Mouse (Mus musculus) large intestine, adult 2 months (tissue): ENCODE measurements around the gene Eef2. TPM values are rescaled to one million over a fixed set of nuclear protein-coding genes. Genes with fewer than 3 reads are reported as not detected.
"Not testable (repeated sequence)": the region's sequence is repeated elsewhere in the genome, so short reads cannot be mapped to it uniquely, and the experiment has no call there.

Experiments
- DNase-seq: peaks from one replicate; pipeline ENCODE4 v3.0.0-alpha.2; 2012; ENCODE audit warnings: low read depth, low spot score
- WGBS: fragments of 180-500 bp; shearing (Covaris S2); methylation state at CpG from one replicate; pipeline ENCODE4 v1.1.7; 2018; 5-methylcytosine and 5-hydroxymethylcytosine counted together
- polyA plus RNA-seq: library from polyadenylated mRNA; depleted of rRNA; stranded (reverse); fragments of >200 nt; gene quantifications from 2 replicates; pipeline ENCODE4 v1.2.3, GENCODE M21; 2012

The Eef2 gene
- polyA plus RNA-seq, 1 experiment = 1,127 TPM

GRCm38 (mm10) chr10:81177958-81178712, 1.7 kb downstream of the Eef2 start:
- WGBS = 33% methylated on average over 14 of the region's 14 CpGs

GRCm38 (mm10) chr10:81178927-81179326, 2.5 kb downstream of the Eef2 start:
- 89% methylated on average over 11 of the region's 11 CpGs for WGBS
- DNase-seq = no peak

More at GRCm38 (mm10) chr10:81177958-81178712, 1.7 kb downstream of the Eef2 start:
- DNase-seq = no peak

GRCm38 (mm10) chr10:81179451-81180342, 3.3 kb downstream of the Eef2 start:
- WGBS = 83% methylated on average over 32 of the region's 32 CpGs
- no peak for DNase-seq

- DNase-seq = no peak
- WGBS = 92% methylated on average over 13 of the region's 13 CpGs
These were observed 4.5 kb downstream of the Eef2 start for GRCm38 (mm10) chr10:81180946-81181345.

- DNase-seq = not testable (repeated sequence)
- 86% methylated on average over 12 of the region's 12 CpGs for WGBS
These were observed 5.4 kb downstream of the Eef2 start for GRCm38 (mm10) chr10:81181860-81182259.

- DNase-seq = peak; percentile 98
- 4% methylated on average over 53 of the region's 53 CpGs for WGBS
These were observed 6.2 kb downstream of the Eef2 start, which contains the start of gene Dapk3 for GRCm38 (mm10) chr10:81182336-81183333. TSS of gene Dapk3 (plus strand) at chr10:81183005.

GRCm38 (mm10) chr10:81183805-81184204, 7.4 kb downstream of the Eef2 start, which contains the start of gene 4930442H23Rik:
TSS of gene 4930442H23Rik (minus strand) at chr10:81183849.
- WGBS = 78% methylated on average over 5 of the region's 5 CpGs
- DNase-seq = no peak

- no peak for DNase-seq
- 36% methylated on average over 4 of the region's 4 CpGs for WGBS
These were observed 8.3 kb downstream of the Eef2 start for GRCm38 (mm10) chr10:81184765-81185164.

- DNase-seq = no peak
- WGBS = 91% methylated on average over 9 of the region's 9 CpGs
These were observed 10.7 kb downstream of the Eef2 start for GRCm38 (mm10) chr10:81187161-81187560.

GRCm38 (mm10) chr10:81189821-81190220, 13.4 kb downstream of the Eef2 start:
- DNase-seq = no peak
- 88% methylated on average over 26 of the region's 26 CpGs for WGBS

GRCm38 (mm10) chr10:81190236-81190911, 13.9 kb downstream of the Eef2 start:
- no peak for DNase-seq
- 68% methylated on average over 31 of the region's 31 CpGs for WGBS

GRCm38 (mm10) chr10:81190912-81191321, 14.5 kb downstream of the Eef2 start:
- no peak for DNase-seq
- 51% methylated on average over 6 of the region's 6 CpGs for WGBS

GRCm38 (mm10) chr10:81191342-81191982, 15.0 kb downstream of the Eef2 start:
- 72% methylated on average over 18 of the region's 18 CpGs for WGBS
- DNase-seq = no peak

- under 1% methylated on average over 93 of the region's 93 CpGs for WGBS
These were observed 16.0 kb downstream of the Eef2 start for GRCm38 (mm10) chr10:81192270-81192967.

GRCm38 (mm10) chr10:81192968-81193501, 16.6 kb downstream of the Eef2 start:
- 2% methylated on average over 19 of the region's 19 CpGs for WGBS
- no peak for DNase-seq

More at GRCm38 (mm10) chr10:81192270-81192967, 16.0 kb downstream of the Eef2 start:
- no peak for DNase-seq

GRCm38 (mm10) chr10:81193991-81194774, 17.8 kb downstream of the Eef2 start:
- WGBS = 10% methylated on average over 37 of the region's 37 CpGs
- DNase-seq = no peak

- WGBS = 65% methylated on average over 4 of the region's 4 CpGs
- no peak for DNase-seq
These were observed 18.9 kb downstream of the Eef2 start for GRCm38 (mm10) chr10:81195300-81195699.
